In genomic region chr13:4576921-4577320, GRCm38 (mm10) we compare ENCODE assay signal across 38 mouse cellular contexts. TPM values are rescaled to one million over a fixed set of nuclear protein-coding genes. Genes with fewer than 3 reads are reported as not detected.
"Had no signal": no experiment of that assay in that cellular context is flagged by ENCODE, and none has a peak within 500 bp of the region (broad histone marks: within the 10 kb centered on the region; RNA-seq: fewer than 3 reads in every experiment).

No protein-coding gene starts in this region.

- H3K4me2 ChIP-seq: heart, embryonic 11.5 days; heart, embryonic 12.5 days; heart, embryonic 13.5 days; heart, embryonic 15.5 days; hindbrain, embryonic 12.5 days; hindbrain, embryonic 13.5 days; hindbrain, embryonic 14.5 days; hindbrain, embryonic 15.5 days; intestine, embryonic 15.5 days; kidney, embryonic 15.5 days had no signal

- H3K27me3 ChIP-seq: heart, embryonic 12.5 days; heart, embryonic 13.5 days; heart, embryonic 15.5 days; hindbrain, embryonic 12.5 days; hindbrain, embryonic 13.5 days; hindbrain, embryonic 15.5 days; intestine, embryonic 15.5 days; kidney, embryonic 15.5 days had no signal

- H3K4me1 ChIP-seq: heart, embryonic 10.5 days; heart, embryonic 12.5 days; heart, embryonic 13.5 days; heart, embryonic 15.5 days; hindbrain, embryonic 10.5 days; hindbrain, embryonic 12.5 days; hindbrain, embryonic 13.5 days; hindbrain, embryonic 15.5 days; intestine, embryonic 15.5 days; kidney, embryonic 15.5 days had no signal

- H3K27ac ChIP-seq: heart, embryonic 10.5 days; heart, embryonic 13.5 days; heart, embryonic 15.5 days; hindbrain, embryonic 10.5 days; hindbrain, embryonic 12.5 days; hindbrain, embryonic 13.5 days; hindbrain, embryonic 14.5 days; hindbrain, embryonic 15.5 days; hindbrain, postnatal 0 days; intestine, embryonic 15.5 days; kidney, embryonic 15.5 days; kidney, postnatal 0 days; layer of hippocampus, adult 2 months; left cerebral cortex, adult 2 months had no signal

- H3K36me3 ChIP-seq: heart, embryonic 10.5 days; heart, embryonic 12.5 days; heart, embryonic 13.5 days; heart, embryonic 15.5 days; hindbrain, embryonic 10.5 days; hindbrain, embryonic 12.5 days; hindbrain, embryonic 13.5 days; hindbrain, embryonic 15.5 days; intestine, embryonic 15.5 days; kidney, embryonic 15.5 days had no signal

- DNase-seq: heart, postnatal 10 days; heart, postnatal 14 days; heart, postnatal 36 days; heart, postnatal 4 days; kidney, adult 11 months; kidney, adult 18-20 months; kidney, postnatal 10 days; kidney, postnatal 14 days; kidney, postnatal 25 days; layer of hippocampus, adult 9-11 months; layer of hippocampus, postnatal 36 days had no signal

- H3K9ac ChIP-seq: heart, embryonic 12.5 days; heart, embryonic 13.5 days; heart, embryonic 15.5 days; hindbrain, embryonic 12.5 days; hindbrain, embryonic 13.5 days; hindbrain, embryonic 14.5 days; hindbrain, embryonic 15.5 days; intestine, embryonic 15.5 days; kidney, embryonic 15.5 days had no signal

- H3K4me3 ChIP-seq: heart, embryonic 10.5 days; heart, embryonic 12.5 days; heart, embryonic 13.5 days; heart, embryonic 15.5 days; hindbrain, embryonic 10.5 days; hindbrain, embryonic 12.5 days; hindbrain, embryonic 13.5 days; hindbrain, embryonic 15.5 days; intestine, embryonic 15.5 days; kidney, embryonic 15.5 days; layer of hippocampus, adult 2 months; left cerebral cortex, adult 2 months had no signal

- ATAC-seq: hindbrain, embryonic 16.5 days; hindbrain, postnatal 0 days; inflammation-experienced regulatory T-cells, adult 6 months; intestine, embryonic 15.5 days; intestine, embryonic 16.5 days; intestine, postnatal 0 days had no signal

- H3K9me3 ChIP-seq: heart, embryonic 10.5 days; heart, embryonic 12.5 days; heart, embryonic 13.5 days; heart, embryonic 15.5 days; hindbrain, embryonic 10.5 days; hindbrain, embryonic 12.5 days; hindbrain, embryonic 13.5 days; hindbrain, embryonic 15.5 days; intestine, embryonic 15.5 days; kidney, embryonic 15.5 days had no signal

RNA-seq across cellular contexts. Expression of gene Akr1c21, which starts 3.0 kb away (rescaled TPM):
- polyA plus RNA-seq: heart, embryonic 10.5 days; heart, embryonic 11.5 days; heart, embryonic 12.5 days; heart, embryonic 13.5 days; heart, embryonic 14.5 days; heart, embryonic 15.5 days; heart, embryonic 16.5 days; heart, postnatal 0 days; hindbrain, embryonic 10.5 days; hindbrain, embryonic 11.5 days; hindbrain, embryonic 12.5 days; hindbrain, embryonic 13.5 days; hindbrain, embryonic 14.5 days; hindbrain, embryonic 15.5 days; hindbrain, embryonic 16.5 days; hindbrain, postnatal 0 days; inflammation-experienced regulatory T-cells, adult 6 months; intestine, embryonic 14.5 days; intestine, embryonic 15.5 days; intestine, embryonic 16.5 days; intestine, postnatal 0 days; large intestine, adult 2 months had no signal

RNA-seq across cellular contexts. Expression of gene Akr1c20, which starts 53.8 kb away (rescaled TPM):
- polyA plus RNA-seq: heart, embryonic 10.5 days; heart, embryonic 11.5 days; heart, embryonic 12.5 days; heart, embryonic 13.5 days; heart, embryonic 14.5 days; heart, embryonic 15.5 days; heart, embryonic 16.5 days; heart, postnatal 0 days; hindbrain, embryonic 10.5 days; hindbrain, embryonic 11.5 days; hindbrain, embryonic 12.5 days; hindbrain, embryonic 13.5 days; hindbrain, embryonic 14.5 days; hindbrain, embryonic 15.5 days; hindbrain, embryonic 16.5 days; hindbrain, postnatal 0 days; inflammation-experienced regulatory T-cells, adult 6 months; intestine, embryonic 14.5 days; intestine, embryonic 15.5 days; intestine, embryonic 16.5 days; intestine, postnatal 0 days; kidney, embryonic 14.5 days; kidney, embryonic 15.5 days; large intestine, adult 2 months had no signal
